Mouse (Mus musculus) 416B (cell line): ENCODE measurements around the gene Hspb2.

Experiments used
- DNase-seq: peaks from one replicate; pipeline ENCODE4 v3.0.0; 2011; ENCODE audit warnings: low read depth

The Hspb2 gene

DNA sequence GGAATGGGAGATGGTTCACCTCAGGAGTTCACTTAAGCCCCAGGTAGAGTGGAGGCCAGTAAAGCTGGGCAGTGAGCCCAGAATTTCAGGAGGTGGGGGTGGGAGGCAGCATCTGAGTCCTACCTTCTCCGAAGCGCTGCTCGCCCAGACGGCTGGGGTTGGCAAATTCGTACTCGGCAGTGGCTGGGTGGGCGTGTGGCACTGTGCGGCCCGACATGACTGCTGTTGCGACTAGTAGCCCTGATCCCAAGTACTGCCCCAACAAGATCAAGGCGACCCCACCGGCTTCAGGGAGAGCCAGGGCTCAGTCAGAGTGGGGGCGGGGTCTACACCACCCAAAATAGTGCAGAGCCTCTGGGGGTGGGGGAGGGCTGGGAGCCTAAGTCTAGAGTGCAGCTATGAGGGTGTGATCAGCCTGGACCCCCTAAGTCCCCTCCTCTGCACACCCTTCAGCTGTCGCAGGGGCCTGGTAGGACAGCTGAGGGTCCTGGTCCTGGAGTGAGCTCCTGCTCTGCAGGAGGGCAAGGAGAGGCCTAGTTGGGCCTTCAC, at the start of gene Hspb2:
Gene Hspb2, minus strand, starts transcription at position 301 of the 549 bp plus-strand sequence.
- DNase-seq = no peak

- peak; percentile 86 for DNase-seq
Observed at GRCm38 (mm10) chr9:50800985-50801384, 48.8 kb upstream of the Hspb2 start.

- peak; percentile 68 for DNase-seq
Observed at GRCm38 (mm10) chr9:50798368-50798767, 46.2 kb upstream of the Hspb2 start.

DNA sequence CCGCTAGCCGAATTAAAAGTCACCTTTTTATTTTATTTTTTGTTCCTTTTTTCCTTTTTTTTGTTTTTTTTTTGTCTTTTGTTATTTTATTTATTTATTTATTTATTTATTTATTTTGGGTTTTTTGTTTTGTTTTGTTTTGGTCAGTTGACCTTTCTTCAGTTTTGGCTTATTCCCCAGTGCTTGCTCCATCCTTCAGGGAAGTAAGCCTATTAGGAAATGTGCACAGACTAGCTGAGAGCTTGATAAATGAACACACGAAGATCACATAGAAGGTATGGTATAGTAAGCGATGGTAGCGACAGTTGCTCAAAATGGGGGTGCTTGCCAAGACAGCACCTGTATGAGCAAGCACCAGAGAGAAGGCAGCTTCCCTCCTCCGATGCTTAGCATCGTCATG, 45.5 kb upstream of the Hspb2 start:
- DNase-seq = no peak

- no peak for DNase-seq
Observed at GRCm38 (mm10) chr9:50796776-50797175, 44.6 kb upstream of the Hspb2 start.

DNA sequence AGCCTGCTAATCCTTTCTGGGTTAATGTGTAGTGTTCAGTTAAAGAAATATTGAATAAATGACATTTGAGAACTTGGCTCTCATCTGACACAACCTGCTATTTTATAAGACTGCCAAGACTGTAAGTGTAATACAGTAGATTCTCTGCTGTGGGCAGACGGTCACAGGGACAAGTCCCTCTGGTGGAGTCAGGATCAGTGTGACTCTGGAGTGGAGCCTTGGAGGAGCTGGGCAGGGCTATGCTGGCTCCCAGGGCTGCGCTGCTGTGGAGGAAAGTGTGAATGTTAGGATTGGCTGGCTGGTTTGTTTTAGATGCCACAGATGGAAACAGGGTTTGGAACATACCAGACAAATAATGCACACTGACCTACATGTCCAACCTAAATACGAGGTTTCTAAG, 43.1 kb upstream of the Hspb2 start:
- no peak for DNase-seq

DNA sequence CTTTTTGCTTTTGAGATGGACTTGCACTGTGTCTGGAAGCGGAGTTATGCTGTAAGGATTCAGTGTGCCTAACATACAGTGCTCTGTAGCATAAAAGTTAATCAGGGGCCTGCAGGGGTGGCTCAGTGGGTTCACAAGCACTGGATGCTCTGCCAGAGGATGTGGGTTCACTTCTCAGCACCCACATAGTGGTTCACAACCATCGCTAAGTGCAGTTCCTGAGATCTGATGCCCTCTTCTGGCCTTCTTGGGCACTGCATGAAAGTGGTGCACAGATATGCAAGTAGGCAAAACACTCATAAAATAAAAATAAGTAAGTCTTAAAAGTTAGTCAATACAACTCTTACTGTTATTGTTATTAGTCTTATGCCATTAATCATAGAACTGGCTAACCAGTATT, 30.0 kb upstream of the Hspb2 start:
- peak; percentile 72 for DNase-seq

DNA sequence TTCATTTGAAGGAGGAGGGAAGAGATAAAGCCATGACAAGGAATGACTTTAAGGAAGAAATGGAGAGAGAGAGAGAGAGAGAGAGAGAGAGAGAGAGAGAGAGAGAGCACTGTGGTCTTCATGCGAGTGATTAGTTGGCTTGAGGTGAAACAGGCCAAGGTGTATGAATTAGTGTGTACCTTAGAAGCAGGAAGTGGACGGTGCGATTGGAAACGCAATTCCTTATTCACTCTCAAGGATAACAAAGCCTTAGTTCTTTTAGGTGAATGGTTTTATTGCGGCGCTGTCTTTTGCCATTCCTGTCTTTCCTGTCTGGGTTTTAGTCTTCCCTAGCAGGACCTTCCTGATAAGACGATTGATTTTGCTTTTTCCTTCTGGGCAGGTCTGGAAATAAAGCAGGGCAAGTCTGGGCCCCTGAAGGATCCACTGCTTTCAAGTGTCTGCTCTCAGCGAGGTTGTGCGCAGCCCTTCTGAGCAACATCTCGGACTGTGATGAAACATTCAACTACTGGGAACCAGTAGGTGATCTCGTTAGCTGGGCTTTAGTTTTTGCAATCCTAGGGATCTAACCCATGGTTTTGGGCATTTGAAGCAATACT, 24.1 kb upstream of the Hspb2 start:
- DNase-seq = peak; percentile 9

DNA sequence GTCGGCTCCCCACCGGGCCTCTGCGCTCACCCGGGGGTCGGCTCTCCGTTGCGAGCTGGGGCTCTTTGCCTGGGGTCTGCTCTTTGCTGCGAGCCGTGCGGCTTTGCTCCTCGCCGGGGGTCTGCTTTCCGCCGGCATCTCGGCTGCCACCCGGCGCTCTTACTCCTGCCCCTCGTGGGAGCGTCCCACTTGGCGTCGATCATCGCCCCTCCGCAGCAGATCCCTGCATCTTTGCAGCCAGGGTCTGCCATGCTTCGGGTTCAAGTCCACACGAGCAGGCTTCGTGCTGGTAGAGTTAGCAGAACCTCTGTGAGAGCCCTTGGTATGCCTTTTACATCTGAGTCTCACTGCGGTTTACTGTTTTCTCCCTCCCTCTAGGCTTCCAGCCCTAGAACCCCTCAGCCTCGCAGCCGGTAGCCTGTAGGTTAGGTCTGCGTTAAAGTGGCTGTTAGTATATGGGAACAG, 23.5 kb upstream of the Hspb2 start:
- DNase-seq = peak; percentile 27

- peak; percentile 89 for DNase-seq
Observed at GRCm38 (mm10) chr9:50774991-50775612, 22.9 kb upstream of the Hspb2 start, which contains the start of the genes Alg9 and 1110032A03Rik. TSS of gene Alg9 (plus strand) at chr9:50775019. TSS of gene 1110032A03Rik (minus strand) at chr9:50775520.

DNA sequence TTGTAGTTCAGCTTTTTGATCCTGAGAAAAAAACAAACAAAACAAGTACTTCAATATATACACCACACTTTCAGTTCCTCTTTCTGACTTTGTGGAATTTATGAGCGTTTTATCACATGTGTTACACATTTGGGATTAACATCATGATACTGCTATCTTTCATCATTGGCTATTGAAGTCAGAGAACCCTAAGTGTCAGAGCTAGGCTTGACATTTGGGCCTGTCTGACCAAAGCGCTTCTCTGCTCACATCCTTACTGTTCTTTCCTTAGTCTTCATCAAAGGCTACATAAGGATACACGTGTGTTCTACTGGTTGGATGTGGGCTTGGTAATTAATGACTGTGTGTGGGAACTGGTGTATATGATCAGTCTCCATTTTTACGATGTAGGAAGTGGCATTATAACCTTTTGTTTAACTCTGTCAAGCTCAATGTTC, 21.9 kb upstream of the Hspb2 start:
- peak; percentile 66 for DNase-seq

DNA sequence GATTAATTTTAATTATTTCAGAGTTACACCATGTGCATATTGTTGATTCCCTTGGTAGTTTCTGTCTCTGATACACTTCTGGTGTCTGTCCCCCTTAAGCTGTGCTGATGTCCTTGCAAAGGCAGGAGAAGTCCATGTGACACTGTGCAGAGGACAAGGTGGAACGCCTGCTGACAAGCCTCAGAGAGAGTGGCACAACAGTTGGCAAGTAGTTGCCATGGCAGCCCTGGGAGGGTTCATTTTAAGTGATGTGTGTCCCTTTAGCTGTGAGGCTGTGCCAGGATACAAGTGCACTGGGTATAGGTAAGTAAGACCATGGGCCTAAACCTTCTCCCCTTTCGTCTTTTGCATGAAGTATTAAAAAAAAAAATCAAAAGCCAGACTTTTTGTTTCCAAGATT, 17.9 kb upstream of the Hspb2 start:
- no peak for DNase-seq

GRCm38 (mm10) chr9:50768107-50769002, 16.2 kb upstream of the Hspb2 start, which contains the start of gene Fdxacb1:
TSS of gene Fdxacb1 (plus strand) at chr9:50768236.
- peak; percentile 99 for DNase-seq

DNA sequence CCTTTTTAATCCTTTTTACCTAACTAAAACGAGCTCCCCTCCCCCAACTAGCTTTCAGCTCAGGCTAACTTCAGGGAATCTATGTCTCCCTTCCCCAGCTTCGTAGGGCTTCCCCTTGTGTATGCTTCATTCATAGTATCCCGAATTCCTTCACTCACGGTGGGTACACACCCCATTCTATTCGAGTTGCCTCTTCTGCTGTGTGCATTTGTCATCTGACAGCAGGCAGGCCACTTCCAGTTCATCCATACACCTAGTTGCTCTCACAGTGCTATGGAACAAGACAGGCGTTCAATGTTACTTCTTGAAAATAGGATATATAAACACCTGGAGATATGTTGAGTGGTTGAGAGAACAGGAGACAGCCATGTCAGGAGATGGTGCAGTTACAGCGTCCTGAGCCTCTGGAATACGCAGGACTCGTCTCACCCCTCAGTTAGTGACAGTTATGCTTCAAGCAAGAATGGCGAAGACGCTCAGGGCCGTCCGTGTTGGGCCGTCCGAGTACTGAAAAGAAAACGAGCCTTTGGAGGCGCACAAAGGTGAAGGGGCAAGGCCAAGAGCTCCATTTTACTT, 15.5 kb upstream of the Hspb2 start:
- no peak for DNase-seq

- DNase-seq = peak; percentile 43
Observed at GRCm38 (mm10) chr9:50763331-50763730, 11.2 kb upstream of the Hspb2 start.

DNA sequence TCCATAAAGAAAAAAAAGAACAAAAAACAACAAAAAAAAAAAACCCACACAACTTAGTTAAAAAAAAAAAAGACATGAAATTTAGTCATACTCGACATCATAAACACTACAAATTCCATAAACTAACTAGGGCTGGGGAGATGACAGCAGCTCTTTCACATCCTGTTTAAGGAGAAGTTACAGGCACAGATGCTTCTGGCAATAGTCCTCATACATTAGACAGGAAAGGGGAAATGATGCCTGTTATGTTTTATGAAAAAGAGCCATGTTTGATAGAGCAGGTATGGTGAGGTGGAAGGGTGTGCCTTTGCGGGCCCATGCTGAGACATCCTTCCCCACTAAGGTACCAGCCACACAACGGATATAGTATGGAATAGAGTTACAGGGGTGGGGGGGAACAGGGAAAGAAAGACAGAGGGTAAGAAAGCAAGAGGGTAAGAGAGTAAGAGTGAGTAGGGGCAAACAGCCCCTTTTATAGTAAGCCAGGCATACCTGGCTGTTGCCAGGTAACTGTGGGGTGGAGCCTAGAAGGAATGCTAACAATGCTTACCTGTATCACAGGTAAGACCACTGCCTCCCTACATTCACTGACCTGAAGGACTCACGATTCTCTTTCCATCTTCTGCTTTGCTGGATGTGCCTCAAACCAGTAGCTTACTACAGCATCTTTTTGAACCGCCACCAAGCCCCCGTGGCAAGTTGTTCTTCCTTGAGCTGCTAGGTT, 9.5 kb upstream of the Hspb2 start:
- no peak for DNase-seq

DNA sequence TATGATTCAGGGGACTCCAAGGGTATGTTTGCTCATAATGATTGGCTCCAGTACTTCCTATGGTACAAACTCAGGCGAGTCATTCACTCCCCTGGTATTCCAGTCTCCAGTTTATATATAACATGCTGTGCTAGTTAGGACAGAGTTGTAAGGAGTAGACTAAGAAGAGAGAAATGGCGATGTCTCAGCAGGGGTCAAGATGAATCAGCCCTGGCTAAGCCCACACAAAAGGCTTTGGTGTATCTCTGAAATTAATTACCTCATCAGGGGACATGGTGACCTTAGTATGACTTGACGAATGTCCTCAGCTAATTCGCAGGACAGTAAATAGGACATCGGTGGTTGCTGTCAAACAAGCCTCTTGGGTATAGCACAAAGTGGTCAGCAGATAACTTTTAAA, 4.6 kb upstream of the Hspb2 start:
- no peak for DNase-seq

DNA sequence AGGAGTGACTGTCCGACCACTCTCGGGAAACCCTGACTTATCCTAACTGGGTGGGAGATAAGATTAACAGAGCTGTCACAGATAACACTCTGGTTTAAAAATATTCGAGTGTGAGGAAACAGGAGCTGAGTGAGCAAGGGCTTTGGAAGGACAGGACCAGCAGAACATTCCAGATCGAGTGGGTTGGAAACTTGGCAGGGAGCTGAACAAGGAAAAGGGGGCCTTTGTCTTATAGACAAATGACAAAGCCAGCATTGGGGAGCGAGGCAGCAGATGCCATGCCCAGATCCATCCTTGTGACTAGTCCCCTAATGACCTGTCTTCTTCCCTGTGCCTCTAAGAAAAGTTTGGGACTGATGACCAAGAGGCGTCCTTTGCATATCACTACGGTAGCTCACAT, 1.8 kb upstream of the Hspb2 start:
- DNase-seq = no peak

GRCm38 (mm10) chr9:50752784-50753615, 846 bp upstream of the Hspb2 start:
- DNase-seq = no peak

DNA sequence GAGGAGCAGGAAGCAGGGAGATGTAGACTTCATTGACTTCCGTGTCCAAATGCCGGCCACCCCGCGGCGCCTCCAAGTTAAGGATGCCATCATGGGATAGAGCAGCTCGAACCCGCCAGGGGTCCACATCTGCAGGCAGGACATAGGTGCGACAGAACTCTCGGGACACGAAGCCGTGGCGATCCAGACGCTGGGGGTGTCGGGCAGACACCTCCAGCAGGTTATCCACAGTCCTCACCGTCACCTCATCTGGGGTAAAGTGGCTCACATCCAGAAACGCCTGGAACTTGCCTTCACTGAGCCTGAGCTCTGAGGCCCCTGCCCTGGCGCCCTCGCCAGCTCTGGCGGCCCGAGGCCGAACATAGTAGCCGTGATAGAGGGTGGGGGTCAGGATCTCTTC, 831 bp downstream of the Hspb2 start, which contains the start of gene Cryab:
Gene Cryab, plus strand, starts transcription at position 3 of the 400 bp plus-strand sequence.
- no peak for DNase-seq
